Mouse (Mus musculus) NIH3T3 (cell line): ENCODE results near the gene Zfp462.

Experiments used
- DNase-seq: peaks from one replicate; pipeline ENCODE4 v3.0.0-alpha.2; 2012; ENCODE audit warnings: low read depth

Gene Zfp462

DNA sequence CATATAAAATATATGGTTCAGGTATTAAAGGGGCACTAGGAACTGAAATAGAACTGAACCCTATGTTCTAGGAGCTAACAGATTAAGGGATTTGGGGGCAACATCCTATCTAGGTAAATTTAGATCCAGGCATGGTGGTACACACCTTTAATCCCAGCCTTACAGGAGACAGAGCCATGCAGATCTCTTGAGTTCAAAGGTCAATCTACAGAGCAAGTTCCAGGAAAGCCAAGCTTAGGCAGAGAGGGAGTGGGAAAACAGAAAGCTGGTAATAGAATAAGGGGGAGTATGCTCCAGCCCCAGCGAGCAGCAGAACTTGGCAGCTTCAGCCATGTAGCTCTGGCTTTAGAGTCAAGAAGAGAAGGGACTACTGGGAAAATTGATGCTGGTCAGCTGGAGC lies 50.4 kb downstream of the Zfp462 start:
- no peak for DNase-seq

DNA sequence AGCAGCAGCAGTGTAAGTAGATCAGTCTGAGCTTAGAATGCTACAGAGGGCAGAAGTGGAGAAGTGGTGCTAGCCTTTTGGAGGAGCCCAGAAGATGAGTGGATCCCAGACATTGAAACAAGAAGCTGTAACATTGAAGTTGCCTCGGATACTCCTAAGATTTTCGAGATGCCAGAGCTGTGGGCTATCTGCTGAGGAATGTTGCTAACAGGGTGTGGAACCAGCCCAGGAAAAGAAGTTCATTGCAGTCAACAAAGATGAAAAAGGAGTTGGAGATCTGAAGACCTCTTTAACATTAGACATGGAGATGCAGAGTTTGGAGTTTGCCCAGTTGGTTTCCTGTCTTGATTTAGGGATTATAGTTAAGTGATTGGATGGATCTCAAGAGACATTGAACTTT lies 51.2 kb downstream of the Zfp462 start:
- no peak for DNase-seq

DNA sequence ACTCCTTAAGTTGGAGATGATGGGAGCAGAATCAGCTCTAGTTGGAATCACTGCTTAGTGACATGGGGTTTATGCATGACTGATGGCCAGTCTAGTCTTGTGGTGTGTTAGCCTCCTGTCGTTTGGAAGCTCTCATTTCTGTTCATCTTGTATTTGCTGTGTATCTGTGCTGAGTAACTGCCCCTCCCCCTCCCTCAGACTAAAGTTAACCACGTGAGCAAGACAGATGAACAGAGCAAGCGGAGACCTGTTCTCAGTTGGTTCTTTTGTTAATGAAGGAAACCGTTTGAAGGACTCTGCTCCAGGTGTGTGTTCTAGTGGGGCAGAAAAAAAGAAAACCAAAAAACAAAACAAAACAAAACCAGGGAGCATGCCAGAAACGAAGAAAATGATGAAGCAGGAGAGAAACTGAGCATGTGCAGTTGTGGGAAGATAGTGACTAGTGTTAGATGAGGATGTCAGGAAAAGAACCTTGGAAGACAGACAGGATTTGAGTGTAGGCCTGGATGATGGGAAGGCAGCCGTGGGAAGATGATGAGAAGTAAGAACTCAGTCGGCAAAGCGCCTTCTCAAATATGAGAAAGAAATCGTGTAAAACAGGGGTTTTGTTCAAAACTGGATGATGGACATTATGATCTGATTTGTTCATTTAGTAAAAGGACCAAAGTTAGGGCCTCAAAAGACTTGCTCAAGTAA lies 53.4 kb downstream of the Zfp462 start:
- DNase-seq = no peak

DNA sequence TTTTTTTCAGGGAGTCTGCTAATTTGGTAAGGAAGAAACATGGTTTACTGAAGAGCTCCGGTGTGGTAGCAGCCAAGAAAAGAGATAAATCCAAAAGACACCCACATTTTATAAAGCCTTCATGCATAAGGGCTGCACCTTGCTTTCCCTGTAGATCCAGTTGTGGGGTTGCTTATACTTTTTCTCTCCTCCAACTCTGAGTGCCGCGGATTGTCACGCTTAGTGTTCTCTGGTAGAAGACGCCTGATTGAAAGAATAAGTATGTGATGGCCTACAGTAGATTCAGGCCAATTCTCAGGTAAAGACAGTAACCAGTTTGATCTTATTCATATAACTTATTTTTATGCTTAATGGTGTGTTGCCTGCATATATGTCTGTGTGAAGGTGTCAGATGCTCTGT lies 54.7 kb downstream of the Zfp462 start:
- DNase-seq = no peak

DNA sequence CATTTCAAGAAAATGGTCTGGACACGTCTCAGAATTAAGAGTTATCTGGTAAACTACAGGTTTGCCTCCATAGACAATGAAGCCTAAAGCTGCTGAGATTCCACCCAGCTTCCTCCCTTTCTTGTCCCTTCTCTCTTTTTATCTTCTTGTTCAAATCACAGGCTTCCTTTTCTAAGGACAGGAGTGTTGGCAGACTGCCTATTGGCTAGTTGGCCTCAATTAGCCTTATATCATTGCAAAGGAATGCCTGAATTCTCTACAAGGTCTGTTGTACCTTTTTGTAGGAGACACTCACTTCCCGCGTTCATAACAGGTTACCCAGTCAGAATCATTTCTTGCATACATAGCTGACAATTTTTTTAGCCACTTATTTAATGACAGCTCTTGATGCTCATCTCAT lies 56.5 kb downstream of the Zfp462 start:
- peak; percentile 73 for DNase-seq

DNA sequence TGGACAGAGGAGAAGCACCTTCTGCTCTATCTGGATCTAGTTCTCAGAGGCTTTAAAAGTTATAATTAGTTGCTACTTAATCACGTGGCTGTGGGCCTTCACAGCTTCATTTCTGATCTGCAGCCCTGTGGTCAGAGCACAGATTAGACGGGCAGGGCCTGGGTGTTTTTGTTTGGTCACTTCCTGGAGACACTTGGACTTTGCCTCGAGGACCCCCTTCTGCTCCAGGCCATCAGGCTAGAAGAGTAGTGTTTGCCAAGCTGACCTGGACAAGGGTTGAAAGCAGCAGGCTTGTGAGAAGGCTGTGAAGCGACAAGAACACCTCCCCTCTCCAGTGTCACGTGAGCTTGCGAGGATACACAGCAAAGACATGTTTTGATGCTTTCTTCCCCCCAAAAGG lies 58.3 kb downstream of the Zfp462 start:
- DNase-seq = no peak

DNA sequence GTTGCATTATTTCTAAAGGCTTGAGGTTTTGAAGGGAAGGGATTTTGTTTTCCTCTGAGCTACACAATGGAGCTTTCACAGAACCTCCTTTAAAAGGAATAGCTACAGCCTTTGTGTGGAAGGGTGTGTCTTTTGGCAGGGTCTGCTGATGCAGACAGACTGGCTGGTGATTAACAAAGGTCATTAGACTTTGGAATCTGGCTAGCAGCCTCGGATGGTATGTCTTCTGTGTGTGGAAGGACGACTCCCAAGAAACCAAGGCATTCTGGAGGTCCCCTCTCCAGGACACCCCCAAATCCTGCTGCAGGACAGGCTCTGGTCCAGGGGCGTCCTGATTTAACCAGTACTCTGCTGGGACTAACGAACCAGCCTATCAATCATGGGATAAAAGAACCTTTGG lies 60.2 kb downstream of the Zfp462 start:
- DNase-seq = peak; percentile 49

DNA sequence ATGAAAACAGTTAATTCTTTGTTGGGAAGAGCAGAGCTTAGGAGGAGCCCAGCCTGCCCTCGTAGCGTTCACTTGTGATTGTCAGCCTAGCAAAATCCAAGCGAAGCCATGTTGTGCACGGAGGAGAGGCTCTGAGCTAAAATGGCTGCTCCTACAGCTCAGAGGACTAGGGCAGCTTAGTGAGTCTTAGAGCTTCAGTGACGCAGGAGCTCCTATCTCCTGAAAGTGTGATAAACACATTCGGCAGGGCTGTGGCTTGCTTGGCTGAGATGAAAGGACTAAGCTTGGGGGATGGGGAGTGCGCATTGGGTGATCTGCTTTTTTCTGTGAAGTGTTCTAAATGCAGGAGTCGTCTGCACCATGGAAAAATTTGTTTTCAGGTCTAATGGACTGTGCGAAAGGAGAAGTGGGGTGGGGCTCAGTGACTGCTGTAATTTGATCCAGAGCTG lies 60.7 kb downstream of the Zfp462 start:
- DNase-seq = peak; percentile 50

DNA sequence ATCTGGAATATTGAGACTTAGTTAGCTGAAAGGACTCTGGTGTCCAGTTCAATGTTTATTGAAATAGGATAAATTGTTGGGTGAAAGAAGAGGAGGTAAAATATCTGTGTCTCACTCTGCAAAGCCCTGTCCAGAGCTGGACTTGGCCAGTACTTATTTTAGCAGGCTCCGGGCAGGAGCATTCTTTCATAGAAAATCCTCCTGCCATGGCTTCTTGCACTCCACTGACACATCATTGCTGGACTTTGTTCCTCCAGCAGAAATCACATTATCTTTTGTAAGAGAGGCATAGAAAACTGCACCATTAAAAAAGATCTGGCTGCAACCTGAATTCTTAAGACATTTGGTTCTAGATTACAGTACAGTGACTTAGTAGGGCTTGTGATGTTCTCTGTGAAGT lies 61.2 kb downstream of the Zfp462 start:
- DNase-seq = no peak

DNA sequence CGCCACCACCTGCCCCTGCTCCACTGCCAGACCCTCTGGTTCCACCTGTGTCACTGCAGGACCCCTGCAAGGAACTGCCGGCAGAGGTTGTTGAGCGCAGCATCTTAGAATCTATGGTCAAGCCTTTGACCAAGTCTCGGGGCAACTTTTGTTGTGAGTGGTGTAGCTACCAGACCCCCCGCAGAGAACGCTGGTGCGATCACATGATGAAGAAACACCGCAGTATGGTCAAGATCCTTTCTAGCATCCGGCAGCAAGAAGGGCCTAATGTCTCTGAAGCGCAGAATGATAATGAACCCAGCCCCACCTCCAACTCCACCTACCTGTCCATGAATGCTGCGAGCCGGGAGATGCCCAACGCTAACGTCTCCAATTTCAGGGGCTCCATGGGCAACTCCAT lies 63.8 kb downstream of the Zfp462 start:
- no peak for DNase-seq

DNA sequence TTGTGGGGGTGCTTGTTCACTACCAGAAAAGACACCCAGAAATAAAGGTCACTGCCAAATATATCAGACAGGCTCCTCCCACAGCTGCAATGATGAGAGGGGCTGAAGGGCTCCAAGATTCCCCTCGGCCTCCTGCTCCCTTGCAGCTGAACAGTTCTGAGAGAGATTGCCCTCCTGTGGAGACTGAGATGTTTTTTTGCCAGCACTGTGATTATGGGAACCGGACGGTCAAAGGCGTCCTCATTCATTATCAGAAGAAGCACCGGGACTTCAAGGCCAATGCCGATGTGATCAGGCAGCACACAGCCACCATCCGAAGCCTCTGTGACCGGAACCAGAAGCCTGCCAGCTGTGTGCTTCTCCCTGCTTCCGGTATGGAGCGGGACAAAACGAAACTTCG lies 66.5 kb downstream of the Zfp462 start:
- no peak for DNase-seq

DNA sequence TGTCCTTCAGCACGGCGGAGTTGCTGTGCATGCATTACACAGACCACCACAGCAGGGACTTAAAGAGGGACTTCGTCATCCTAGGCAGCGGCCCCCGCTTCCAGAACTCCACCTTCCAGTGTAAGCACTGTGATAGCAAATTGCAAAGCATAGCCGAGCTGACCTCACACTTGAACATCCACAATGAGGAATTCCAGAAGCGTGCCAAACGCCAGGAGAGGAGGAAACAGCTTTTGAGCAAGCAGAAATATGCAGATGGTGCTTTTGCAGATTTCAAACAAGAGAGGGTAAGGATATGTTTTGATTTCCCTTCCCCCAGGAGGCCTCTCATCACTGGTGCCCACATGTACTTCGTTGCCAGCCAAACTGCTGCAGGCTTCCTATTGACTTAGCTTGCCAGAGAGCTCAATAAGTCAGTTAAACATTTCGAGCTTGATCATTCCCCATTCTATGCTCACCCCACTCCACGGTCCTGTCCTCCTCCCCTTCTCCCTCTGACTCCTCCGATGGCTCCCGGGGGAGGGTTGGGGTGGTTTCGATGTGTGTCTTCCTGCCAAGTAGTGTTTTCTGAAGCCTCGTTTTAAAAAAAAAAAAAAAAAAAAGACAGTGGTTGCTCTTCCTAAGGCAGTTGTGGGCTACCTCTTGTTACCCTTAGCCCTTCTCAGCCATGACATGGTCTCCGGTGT lies 68.9 kb downstream of the Zfp462 start:
- DNase-seq = peak; percentile 38

DNA sequence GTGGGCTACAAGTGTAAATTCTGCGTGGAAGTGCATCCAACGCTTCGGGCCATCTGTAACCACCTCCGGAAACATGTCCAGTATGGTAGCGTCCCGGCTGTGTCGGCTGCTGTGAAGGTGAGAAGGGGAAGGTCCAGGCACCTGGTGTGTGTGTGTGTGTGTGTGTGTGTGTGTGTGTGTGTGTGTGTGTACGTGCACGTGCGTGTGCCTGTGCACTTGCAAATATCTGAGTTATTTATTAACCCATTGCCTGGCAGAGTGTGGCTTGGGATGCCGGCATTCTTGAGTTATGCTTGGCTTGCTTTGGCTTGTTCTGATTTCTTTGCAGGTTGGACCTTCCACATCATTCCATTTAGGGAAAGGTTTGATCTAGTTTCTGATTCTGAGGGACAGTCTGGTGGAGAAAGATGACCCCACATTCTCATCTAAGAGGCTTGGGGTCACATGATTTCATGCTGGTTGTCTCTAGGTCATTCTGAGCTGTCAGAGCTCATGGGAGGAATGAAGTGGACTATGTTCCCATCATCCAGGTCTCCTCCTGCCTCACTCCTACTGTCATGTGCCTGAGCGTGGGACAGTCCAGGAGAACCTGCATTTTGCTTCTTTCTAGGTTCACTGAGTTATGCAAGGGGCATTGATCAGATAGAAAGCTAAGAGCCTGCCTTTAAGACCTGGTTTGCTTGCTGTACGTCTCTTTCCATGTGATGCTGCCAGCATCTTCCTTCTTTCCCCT lies 70.0 kb downstream of the Zfp462 start:
- DNase-seq = no peak

DNA sequence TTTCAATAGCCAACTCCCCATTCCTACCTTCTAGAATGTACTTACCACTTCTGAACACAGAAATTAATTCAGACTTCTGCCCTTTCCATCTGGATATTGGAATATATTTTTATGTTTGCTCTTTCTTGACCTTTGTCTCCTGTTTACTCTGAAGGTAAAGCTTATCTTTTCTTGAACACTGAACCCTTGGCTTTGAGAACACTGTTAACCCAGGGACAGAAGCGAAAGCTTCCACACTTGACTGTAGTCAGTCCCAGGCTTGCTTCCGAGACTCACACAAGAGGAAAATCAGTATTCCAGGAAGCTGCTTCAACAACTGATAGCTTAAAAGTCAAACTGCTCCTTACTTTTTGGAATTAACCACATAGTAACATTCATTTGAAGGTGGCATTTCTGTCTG lies 70.7 kb downstream of the Zfp462 start:
- DNase-seq = no peak

DNA sequence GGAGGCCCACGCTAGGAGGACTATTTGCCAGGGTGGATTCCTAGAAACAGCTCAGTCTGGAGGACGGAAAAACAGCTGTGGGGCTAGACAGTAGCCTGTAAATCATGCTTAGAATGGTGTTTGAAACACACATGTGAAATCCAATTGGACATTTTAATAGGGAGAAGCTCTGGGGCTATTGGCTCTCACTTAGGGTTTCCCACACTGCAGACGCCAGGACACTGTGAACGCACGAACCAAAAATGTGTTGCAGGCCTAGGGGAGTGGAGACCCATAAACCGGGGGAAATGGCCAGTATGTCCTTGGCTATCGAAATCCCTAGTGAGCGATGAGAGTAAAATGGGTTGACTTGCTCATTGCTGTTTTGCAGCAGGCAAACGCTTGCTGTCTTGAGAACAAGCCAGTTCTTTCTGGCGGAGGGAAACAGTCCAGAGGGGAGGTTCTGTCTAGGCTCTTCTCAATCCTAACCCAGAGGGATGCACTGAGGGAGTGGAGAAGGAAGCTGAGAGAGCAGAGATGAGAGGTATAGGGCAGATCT lies 81.3 kb downstream of the Zfp462 start:
- no peak for DNase-seq

DNA sequence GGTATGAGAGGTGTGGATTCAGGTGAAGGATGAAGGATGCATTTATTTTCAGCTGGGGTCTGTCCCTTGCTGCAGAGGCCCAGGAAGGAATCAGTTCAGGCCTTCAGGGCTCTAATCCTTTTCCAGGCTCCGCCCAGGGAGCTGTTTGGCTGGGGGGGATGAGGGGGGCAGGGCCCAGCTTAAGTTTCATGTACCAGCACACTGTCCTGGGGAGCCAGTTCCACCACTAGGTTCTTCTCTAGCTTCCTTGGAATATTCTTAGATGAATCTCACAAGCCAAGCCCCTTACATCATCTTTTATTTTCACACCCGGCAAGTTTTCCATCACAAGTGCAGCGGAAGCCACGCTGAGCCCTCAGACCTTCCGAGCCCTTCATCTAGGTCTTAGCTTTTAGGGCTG lies 85.6 kb downstream of the Zfp462 start:
- no peak for DNase-seq

DNA sequence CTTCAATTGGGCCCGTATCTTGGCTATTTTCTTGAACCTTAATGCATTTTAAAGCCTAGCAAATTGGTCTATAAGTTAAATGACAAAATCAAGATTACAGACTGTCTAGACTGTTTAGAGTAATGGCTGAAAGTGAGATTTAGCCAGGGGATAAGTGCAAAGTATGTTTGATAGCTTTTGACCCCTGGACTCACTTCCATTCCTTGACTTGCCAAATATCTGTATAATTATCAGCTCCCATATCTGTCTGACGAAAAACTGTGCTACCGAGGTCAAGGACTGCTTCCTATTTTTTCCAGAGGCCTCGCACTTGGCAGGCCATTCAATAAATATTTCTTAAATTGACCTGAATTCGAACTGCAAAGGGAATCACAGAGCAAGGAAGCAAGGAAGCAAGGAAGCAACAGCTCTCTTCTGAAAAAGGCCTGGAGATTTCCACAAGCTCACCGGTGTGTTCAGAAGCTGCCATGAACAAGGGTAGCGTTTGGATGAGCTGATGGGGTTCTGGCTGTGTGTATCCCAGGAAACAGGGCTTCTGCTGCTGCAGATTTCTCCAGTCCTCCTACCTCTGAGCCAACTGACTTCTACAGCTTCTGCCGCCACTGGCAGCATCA lies 87.6 kb downstream of the Zfp462 start:
- DNase-seq = no peak

DNA sequence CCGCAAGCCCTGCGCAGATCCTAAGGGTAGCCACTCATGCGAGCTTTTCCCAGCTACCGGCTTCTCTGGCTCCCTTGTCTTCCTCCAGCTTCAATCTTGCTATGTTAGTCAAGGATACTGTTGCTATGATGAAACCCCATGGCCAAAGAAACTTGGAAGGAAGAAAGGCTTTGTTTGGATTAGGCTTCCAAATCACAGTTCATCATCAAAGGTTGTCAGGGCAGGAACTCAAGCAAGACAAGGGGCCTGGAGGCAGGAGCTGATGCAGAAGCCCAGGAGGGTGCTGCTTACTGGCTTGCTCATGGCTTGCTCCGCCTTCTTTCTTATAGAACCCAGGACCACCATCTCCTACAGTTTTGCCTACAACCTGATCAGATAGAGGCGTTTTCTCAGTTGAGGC lies 88.6 kb downstream of the Zfp462 start:
- no peak for DNase-seq

DNA sequence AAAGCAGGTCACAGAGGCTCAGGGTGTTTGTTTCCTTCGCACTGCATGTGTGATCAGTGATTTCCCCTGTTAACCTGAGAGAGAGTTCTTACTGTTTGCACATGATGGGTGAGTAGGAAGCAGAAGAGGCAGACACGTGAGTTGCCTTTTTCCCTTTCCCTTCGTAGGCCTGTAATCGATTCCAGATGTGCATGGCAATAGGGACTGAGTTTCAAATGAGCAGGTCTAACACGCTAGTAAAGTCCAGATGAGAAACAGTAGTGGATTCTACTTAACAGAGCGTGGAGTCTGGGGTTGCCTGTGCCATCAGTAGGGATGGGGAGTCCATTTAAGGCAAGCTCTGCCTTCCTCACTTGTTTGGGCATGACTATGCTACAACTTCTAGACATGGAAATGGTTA lies 93.3 kb downstream of the Zfp462 start:
- peak; percentile 58 for DNase-seq

DNA sequence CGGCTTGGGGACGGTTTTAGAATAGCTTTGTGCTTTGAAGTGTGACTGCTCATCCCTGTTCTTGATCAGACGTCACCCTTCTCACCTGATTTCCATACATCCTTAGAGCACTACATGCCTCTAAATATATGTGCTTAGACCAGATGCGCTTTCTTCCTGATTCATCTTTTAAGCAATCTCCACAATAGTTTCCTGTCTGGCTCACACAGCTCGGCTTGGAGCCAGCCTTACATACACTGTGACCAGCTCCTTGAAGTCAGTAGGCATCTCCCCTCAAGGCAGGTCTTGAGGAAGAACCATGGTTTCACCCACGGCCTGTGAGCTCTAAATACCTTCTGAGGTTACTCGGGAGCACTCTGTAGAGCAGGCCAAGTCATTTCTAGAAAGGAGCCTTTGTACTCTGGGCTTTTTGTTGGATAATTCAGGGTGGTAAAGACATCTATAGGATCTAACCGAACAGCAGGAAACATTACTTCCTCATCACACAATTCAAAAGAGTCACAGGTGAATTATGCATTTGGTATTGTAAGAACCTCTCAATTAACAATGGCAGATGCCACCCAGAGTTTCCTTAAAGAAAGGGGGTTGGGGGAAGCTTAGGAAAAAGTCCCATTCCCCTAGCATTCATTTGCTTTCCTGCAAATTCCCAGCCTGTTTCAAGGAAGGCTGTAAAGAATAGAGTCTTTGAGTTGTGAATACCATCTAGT lies 95.6 kb downstream of the Zfp462 start:
- peak; percentile 15 for DNase-seq

DNA sequence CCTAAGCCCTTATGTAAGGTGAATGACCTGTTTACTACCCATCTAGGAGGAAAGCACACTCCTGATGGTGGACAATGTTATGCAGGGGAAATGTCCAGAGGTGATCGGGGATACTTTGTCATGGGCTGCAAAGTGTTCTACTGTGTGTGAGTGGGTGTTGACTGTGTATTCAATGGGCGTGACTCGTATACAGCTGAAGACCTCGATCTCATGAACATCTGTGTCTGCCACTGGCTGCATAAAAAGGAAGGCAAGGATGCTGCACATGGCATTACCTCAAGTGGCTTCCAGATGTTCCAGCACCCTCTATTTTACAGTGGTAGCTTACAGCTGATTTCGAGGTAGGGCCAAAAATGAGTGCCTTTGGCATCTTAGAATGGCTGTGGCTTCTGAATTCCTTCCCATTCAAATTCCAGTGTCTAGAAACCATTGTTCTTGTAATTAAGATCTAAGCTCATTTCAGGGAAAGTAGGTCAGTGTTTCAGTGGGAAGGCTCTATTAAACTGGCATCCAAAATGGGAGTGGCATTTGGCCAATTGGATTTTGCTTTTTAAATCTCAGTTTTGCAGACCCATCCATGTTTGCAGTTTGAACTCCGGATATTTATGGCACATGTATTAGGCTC lies 96.4 kb downstream of the Zfp462 start:
- no peak for DNase-seq
